Mouse (Mus musculus) layer of hippocampus, postnatal 10 days (tissue): ENCODE measurements at regions not wholly inside any gene's neighbourhood (a gene's known extent, or its start where the extent isn't known, plus 50 kb on each side); places are given as distances from the start of the nearest gene placed in this dataset.
A peak's percentile ranks its signal among the peaks of the same experiment; 100 is the strongest.

Experiments
- DNase-seq, 2 experiments: peaks; one replicate each; pipeline ENCODE4 v3.0.0; 2021; ENCODE audit warnings: low spot score in 2 of 2

- DNase-seq = no peak
Measured at GRCm38 (mm10) chr4:34328151-34328785, 222.5 kb upstream of the Akirin2 start.

DNA sequence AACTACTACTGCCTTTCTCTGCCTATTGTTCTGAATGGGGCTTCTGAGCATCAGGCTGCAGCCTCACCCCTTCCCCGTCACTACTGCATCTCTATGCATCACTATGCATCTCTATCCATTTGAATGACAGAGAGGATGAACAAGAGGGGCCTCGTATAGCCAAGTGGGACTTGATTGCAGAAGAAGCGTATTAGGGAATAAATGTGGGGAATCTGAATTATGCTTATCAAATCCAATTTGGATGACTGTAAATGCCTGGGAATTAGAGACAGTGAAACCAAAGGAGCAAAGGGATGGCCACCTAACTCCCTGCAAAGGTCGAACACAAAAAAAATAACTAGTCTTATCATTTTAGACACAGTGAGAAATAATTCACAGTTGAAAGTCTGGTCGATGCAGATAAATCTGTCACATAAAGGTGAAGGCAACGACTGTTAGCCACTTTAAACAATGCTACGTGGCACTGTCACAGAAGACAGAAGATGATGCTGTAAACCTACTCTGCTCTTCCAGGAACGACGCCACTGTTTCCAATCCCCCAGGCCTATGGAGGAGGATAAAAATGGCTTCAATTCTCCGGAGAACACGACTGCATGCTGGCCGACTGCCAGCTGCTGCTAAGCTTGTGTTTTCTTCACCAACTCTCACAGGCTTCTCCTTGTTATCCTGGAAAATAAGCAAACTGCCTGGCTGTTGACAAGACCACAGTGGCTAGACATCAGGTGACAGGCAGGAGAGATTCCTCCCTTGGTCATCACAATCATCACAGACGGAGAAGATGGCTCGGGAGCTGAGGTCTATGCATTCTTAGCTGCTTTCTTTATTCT is 213.6 kb upstream of the Akirin2 start:
- DNase-seq = peak; percentile 34

GRCm38 (mm10) chr4:34337852-34338251 is 212.9 kb upstream of the Akirin2 start:
- DNase-seq = no peak

DNA sequence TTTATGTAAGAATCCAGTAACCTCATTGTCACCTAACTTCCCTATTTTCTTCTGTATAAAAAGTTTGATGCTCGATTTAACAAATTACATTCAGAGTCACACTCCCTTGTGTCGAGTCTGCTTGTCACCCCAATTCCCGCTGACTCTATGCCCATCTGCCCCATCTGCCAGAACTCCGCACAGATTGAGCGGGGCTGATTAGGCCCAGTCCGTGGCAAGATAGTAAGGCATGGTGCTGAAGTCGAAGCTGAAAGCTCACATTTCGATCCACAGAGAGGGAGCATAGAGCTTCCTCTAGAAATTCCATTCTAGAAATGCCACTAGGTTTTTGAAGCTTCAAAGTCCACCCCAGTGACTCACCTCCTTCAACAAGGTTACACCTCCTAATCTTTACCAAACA is 210.7 kb upstream of the Akirin2 start:
- DNase-seq = peak; percentile 39 to 42

- no peak for DNase-seq
Measured at GRCm38 (mm10) chr4:34371281-34372032, 179.3 kb upstream of the Akirin2 start.

GRCm38 (mm10) chr4:34386338-34386967 is 164.3 kb upstream of the Akirin2 start:
- no peak for DNase-seq

GRCm38 (mm10) chr4:34391499-34391898 is 159.2 kb upstream of the Akirin2 start:
- DNase-seq = peak in 1 of 2 experiments; percentile 16

DNA sequence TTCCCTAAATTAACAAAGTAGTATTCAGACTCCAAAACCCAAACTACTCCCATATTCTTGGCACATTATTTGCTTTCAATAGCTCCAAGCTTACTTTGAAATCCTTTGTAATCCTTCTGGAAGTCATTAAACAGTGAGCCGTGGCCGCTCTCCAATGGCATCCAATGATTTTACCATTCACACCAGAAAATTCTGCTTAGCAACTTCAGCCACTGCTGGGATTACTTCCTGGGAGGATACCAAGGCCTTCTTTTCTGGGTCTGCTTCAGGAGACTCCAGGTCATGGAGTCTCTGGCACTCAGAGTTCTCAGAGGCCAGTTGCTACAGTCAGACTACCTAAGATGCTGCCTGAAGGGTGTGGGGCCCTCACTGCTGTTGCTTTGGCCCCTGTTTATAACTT is 147.7 kb upstream of the Akirin2 start:
- peak; percentile 10 to 17 for DNase-seq

GRCm38 (mm10) chr4:34407181-34407580 is 143.6 kb upstream of the Akirin2 start:
- no peak for DNase-seq

GRCm38 (mm10) chr4:34420970-34421369 is 129.8 kb upstream of the Akirin2 start:
- no peak for DNase-seq

- DNase-seq = no peak
Measured at GRCm38 (mm10) chr4:34424131-34424646, 126.5 kb upstream of the Akirin2 start.

- DNase-seq = no peak
Measured at GRCm38 (mm10) chr4:34429003-34429402, 121.7 kb upstream of the Akirin2 start.

DNA sequence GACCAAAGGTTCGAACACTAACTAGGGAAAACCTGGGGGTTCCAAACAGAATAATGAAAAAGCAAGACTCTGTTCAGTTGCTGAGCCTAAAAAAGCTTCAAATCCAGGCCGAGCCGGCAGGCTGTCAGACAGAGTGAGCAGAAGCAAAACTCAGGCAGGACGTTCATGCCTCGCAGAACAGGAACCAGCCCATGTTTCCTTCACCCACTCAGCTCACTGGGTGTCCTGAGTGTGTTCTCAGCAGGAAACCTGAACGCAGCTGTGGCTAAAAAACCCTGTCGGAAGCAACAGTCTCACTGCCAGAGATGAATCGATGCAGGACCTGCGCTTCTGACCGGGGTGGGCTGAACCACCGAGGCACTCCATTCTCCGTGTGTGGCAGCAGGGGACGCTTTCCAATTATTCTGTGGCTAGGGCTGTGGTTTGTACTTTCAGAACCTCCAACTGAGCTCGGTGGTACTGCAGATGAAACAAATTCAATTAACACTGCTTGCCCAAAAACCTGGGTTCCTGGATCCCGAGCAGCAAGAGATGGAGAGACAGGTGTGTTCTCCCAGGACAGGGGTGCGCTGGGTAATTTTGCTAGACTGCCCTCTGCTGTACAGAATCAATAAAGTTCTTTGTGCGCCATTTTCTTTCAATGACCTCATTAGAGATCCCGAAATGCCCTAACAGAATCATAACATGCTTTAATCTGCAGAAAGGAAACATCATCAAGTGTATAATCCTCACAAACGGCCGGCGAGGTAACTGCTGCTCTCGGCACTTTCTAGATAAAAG is 121.1 kb upstream of the Akirin2 start:
- DNase-seq = peak; percentile 18 to 19

- DNase-seq = no peak
Measured at GRCm38 (mm10) chr4:34437316-34437715, 113.4 kb upstream of the Akirin2 start.

GRCm38 (mm10) chr4:34449582-34449981 is 101.2 kb upstream of the Akirin2 start:
- no peak for DNase-seq

- no peak for DNase-seq
Measured at GRCm38 (mm10) chr4:34462591-34462990, 88.1 kb upstream of the Akirin2 start.

- DNase-seq = no peak
Measured at GRCm38 (mm10) chr4:34465845-34466244, 84.9 kb upstream of the Akirin2 start.

DNA sequence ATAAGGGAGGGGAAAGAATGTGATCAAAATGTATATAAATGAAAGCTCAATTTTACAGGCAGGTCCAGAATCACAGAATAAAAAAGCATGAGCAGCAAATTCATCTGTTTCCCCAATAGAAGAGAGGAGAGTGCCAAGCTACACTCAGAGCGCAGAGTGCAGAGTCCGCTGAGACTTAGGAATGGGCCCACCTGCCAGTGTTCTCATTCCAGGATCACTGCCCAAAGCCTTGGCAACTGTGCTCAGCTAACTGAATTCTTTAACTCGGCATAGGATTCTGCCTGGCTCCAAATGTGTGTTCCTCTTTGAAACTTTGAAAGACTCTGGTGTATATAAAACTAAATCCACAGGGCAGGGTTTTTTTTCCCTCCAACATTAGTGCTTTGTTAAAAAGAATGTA is 84.4 kb upstream of the Akirin2 start:
- DNase-seq = peak in 1 of 2 experiments; percentile 5

GRCm38 (mm10) chr4:34468096-34468495 is 82.6 kb upstream of the Akirin2 start:
- no peak for DNase-seq

DNA sequence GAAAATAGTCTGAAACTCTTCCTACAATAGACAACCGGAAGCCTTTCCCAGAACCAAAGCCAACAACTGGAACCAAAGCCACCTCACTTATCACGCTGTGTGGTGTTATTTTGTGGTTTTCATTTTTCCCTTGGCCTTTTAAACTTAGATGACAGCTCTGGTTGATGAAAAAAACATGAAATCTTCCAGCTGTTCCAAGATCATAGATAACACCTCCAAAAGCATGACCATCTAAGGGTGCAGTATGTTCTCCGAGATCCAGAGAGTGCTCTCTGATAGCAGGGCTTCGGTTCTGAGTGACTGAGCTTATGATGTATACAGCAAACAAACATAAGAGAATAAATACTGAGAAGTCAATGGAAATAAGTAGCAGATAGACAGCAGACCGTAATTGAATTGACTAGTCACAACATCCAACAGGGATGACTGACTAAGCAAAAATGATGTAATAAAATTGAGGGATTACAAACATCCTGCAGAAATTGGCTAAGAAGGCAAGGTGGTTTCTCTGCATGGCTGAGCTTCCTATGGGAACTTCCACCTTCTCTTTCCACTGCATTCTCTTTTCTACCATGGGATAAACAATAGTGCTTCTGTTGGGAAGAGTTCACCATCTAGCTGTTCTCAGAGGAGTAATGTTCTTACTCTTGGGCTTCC is 74.8 kb upstream of the Akirin2 start:
- no peak for DNase-seq
